Mouse (Mus musculus) thymus, postnatal 4 days (tissue): ENCODE data around the gene 1700029P11Rik.
A peak's percentile ranks its signal among the peaks of the same experiment; 100 is the strongest.

Source experiments
- DNase-seq: peaks from one replicate; pipeline ENCODE4 v3.0.0; 2021

Gene 1700029P11Rik

DNA sequence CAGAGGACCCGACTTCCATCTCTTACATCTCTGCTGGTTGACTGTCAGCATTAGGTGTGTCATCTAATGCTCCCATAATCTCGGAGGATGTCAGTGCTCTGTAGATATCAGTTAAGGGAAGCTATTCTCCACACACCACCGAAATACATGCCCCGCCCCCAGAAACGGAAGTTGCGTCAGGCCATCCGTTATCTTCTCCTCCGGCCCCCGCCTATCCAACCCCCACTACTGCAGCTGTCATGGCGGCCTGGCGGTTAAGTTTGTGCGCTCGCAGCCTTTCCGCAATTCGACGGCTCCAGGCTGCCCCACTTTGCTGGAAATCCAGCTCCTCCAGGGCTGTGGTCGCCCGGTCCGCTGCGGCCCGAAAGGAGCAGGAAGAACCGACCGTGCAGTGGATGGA is at the start of gene 1700029P11Rik:
Gene 1700029P11Rik, plus strand, starts transcription at position 220 of the 400 bp plus-strand sequence.
- no peak for DNase-seq

DNA sequence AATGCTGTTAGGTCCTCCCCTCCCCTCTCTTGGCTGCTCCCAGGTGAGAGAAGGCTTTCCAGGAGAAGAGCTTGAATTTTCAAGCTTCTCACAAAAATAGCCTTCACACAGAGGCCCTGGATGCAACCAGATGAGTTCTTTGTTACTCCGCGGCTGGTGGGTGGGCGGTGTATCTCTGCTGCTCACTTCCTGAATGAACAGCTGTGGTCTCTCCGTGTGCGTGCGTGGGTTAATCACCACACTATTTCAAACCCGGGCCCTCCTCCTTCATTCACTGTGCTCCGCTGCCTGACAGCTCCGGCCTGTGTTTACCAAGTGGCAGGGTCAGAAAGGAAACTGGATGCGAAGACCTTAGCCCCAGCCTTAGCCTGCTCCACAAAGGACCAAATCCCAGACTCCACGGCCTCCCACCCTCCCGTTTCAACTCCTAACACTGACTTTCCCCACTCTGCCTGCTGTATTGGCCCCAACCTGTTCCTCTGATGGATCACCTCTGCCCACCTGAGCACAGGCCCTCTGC is 47.3 kb upstream of the 1700029P11Rik start:
- peak; percentile 69 for DNase-seq

DNA sequence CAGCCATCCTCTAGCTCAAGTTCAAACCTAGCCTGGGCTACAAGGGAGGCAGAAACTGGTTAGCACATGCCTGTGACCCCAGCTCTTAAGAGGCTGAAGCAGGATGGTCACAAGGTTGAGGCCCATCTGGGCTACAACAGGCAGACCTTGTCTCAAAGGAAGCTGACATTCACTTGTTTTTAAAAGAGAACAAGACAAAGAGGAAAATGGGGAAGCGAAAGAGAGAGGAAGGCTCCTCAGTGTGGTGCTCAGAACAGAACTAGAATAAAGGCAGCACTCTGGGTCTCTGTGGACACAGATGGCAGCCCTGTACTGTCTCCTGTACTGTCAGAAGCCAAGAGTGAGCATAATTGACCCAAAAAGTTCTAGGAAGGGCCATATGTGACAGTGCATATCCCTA is 46.4 kb upstream of the 1700029P11Rik start:
- no peak for DNase-seq

DNA sequence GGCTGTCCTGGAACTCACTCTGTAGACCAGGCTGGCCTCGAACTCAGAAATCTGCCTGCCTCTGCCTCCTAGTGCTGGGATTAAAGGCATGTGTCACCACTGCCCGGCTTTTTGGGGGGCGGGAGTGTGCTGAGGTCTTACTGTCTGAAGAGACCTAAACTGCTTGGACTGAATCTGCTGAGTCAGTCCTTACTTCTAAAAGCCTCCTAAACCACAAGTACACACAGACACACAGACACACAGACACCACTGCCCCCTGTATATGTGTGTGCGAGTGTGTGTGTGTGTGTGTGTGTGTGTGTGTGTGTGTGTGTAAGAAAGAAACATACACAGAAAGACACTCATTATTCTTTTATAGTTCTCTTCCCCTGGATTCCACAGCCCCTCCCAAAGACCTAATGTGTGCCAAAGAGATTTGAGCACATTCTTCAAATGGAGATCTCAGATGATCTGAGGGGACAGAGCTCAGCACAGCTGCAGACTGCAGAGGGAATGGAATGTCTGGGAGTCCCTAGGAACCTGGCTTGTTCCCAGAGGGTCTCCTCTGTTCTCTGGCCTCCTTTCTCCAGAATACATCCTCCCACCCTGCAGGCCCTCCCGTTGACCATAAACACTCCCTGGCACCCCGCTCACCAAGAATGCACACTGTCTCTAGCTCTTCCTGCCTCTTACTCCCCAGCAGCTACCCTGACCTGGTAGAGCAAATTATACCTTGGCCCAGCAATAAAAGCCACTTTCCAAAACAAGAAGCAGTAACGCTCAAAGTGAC is 44.3 kb upstream of the 1700029P11Rik start:
- DNase-seq = no peak

DNA sequence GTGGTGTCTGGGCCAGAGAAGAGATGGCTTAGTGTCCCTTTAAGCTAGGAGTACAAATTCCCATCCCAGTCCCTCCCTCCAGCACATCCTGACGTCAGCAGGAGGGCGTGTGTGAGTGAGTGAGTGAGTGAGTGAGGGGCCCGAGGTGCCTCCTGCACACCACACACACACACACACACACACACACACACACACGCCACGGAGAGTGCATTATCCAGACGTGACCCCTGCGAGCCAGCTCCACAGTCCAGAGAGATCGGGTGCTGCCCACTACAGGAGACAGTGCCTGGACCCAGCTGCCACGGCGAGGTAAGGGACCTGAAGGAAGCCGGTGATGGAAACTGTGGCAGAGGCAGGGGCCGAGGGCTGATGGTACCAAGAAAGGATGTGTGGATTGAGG is 43.7 kb upstream of the 1700029P11Rik start, which contains the start of gene Csdc2:
Gene Csdc2, plus strand, starts transcription at position 81 of the 400 bp plus-strand sequence.
- no peak for DNase-seq

DNA sequence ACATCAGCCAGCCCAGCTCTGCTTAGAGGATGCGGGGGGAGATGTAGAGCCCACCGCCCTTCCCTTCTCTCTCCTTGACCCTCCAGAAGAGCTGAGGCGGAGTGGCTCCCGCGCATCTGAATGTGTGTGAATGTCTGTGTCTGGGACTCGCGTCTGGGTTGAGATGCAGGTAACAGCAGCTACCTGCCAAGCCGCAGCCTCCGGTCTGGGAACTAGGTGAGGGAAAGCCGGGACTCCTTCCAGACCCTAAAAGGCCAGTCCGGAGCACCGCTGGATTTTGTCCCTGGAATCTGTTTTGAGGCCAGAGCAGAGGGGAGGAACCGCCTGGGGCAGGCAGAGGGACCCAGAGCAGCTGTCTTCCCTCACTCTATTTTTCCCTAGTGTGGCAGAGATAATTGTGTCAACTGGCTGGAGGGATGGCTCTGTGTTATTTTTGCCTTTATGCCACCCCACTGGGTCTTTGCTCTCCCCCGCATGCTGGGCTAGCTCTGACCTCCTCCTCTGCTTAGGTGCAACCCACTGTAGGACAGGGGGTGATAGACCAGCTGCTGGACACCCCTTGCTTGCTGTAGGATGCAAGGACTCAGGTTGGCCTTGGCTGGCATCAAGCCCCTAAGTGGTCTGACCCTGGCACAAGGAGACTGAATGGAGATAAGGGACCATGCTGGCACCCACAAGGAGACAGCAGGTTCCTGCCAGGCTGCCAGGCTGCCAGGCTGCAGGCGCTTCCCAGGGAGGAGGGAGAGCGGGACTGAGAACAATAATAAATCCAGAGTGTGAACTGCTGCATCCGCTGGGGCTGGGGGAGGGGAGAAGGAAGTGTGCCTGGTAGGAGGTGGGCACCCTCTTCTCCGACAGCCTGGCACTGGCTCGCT is 43.0 kb upstream of the 1700029P11Rik start:
- peak; percentile 45 for DNase-seq

DNA sequence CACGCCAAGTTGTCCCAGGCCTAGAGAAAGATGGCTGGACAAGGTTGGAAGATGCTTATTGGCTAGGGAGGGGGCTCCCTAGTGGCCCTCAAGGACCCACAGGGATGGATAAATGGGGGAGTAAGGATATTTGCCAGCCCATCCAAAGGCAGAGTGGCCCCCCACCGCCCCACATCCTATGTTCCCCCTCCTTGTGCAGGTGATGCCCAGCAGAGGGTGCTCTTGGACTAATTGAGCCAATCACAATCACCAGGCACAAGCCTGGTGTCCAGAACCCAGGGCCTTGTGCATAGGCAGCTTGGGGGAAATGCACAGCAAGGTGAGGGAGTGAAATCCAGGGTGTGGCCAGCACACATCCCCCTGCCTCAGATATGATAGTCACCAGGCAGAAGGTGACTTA is 42.1 kb upstream of the 1700029P11Rik start:
- DNase-seq = peak; percentile 69

DNA sequence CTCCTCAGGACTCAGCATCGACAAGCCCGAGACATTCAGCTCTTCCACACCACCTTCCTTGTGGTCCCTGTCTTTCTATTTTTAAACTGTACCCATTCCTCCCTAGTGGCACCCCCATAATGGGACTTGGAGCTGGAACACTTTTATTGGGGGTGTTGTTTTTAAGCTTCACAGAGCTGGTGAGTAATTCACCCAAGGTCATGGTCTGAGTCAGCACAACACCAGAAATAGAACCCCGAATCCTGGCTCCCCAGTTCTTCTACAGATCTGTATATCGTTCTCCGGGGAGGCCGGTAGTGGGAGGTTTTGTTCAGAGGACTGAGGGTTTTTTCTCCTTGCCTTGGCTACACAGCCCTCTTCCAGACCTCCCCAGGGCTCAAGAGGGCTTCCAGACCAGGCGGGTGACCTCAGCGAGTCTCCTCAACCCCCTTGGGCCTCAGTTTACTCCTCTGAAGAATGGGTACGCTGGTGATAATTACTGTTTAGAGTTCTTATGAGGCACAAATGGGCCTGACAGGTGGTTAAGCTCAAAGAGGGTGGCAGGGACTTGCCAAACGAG is 41.1 kb upstream of the 1700029P11Rik start:
- no peak for DNase-seq

DNA sequence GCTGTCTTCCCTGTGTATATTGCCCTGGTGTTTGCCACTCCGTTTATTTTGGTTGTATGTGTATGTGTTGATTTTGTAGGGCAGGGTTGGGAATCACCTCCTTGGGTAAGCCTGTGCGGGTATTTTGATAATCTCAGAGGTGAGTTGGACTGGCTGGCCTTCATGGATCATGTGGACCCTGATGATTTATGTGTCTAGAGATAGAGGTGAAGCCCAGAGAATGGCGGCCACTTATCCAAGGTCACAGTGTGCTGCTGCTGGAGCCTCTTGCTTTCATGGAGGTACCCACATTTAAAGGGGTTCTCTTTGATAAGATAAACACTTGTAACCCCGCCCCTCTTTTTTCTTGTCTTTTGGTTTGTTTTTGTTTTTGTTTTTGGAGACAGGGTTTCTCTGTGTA is 40.6 kb upstream of the 1700029P11Rik start:
- DNase-seq = no peak

DNA sequence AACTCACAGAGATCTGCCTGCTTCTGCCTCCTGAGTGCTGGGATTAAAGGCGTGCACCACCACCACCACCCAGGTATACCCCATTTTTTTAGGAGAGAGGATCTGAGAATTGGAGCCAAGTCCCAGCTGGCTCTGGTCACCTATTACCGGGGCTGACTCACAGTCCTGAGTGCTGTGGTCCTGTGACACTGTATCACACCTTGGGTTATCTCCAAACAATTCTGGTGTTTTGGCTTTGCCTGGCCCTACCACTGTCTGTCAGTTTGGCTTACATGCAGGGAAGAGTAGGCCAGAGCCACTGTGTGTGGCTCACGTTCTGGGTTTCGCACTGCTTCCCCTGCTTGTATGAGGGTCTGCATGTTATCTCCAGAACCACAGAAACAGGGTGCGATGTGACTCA is 40.1 kb upstream of the 1700029P11Rik start:
- DNase-seq = no peak

DNA sequence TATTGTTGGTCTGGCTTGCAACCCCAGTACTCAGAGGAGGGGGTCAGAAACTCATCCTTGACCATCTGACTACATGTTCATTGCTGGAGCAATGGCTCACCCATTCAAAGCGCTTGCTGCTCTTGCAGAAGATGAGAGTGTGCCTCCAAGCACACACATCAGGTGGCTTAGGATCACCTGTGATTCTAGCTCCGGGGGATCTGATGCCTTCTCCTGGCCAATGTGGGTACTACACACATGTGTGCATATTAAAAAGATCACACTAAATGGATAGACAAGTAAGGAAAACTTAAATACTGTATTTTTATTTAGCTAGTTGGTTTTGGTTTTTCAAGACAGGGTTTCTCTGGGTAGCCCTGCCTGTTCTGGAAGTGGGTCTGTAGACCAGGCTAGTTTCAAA is 39.3 kb upstream of the 1700029P11Rik start:
- DNase-seq = peak; percentile 38

DNA sequence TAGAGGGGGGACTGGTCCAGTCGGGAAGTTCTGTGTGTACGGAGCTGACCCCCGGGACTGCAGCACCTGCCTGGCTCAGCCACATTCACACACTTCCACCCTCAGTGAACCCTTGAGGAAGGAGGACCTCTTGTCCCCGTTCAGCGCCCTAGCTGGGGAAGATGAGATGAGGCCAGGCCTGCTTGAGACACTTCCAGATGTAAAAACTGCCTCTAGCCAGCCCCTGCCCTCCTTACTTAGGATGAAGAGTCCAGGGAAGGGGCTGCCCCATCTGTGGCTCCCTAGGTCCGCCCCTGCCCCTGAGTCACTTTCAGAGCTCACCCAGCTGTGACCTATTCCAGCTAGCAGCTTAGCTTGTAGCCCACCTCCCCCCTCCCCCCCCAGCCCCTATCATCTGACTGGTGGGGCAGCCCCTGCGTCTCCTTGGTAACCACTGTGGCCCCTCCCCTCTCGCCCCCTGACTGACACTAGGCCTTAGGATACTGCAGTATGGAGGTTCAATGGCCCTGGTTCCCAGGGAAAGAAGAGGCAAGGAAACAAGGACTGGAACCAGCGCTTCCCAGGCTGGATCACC is 37.1 kb upstream of the 1700029P11Rik start:
- DNase-seq = no peak

DNA sequence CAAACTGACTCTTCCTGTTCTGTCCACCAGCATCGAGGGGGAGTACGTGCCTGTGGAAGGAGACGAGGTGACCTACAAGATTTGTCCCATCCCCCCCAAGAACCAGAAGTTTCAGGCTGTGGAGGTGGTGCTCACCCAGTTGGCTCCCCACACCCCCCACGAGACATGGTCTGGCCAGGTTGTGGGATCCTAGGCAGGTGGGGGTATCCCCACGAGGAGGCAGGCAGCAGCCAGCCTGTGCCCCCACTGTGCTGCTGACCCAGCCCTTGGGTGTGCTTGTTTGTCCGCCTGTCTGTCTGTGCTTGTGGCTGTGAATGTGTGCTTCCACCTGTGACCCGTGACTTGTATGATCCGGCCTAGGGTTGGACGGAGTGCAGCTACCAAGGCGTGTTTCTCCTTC is 31.3 kb upstream of the 1700029P11Rik start:
- no peak for DNase-seq

DNA sequence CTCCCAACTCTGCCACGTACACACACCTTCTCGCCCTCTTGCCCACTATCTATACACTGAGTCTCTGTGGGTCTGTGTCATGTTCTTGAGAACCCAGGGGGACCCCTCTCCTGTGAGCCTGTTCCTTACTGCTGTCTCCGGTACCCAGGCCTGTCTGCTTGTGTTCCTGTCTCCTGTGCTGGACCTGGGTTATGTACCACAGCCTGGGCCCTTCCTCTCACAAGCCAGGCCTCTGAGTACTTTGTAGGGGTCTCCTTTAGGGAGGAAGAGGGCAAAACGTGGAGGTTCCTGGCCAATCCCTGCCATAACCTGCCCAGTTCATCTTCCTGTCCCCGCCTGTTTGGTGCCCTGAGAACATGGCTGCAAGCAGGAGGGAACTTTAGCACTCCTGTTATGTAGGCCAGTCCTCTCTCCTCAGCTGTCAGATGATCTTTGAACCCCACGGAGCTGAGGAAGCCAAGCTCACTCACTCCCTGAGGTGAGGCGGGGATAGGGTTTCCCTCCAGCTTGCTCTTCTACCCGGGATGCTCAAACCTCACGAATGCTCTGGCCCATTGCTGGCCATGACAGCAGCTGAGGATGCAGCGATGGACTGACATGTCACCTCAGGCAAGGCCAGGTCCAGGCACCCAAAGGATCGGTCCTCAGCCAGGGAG is 30.7 kb upstream of the 1700029P11Rik start:
- DNase-seq = no peak

DNA sequence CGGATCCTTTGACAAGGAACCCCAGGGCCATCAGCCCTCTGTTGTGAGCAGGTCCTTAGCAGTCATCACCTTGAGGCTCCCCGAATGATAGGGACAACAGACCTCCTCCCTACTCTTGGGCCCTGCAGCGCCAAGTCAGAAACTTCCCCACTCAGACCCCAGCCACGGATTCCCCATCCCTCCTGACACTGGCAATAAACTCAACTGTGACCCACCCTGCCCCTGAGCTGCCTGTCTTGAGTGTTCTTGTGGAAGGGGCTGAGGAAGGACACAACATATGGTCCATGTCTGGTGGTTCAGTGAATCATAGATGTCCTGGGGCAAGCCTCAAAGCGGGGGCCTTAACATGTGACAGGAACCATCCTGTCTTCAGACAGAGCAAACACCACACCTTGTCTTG is 29.6 kb upstream of the 1700029P11Rik start:
- DNase-seq = no peak

DNA sequence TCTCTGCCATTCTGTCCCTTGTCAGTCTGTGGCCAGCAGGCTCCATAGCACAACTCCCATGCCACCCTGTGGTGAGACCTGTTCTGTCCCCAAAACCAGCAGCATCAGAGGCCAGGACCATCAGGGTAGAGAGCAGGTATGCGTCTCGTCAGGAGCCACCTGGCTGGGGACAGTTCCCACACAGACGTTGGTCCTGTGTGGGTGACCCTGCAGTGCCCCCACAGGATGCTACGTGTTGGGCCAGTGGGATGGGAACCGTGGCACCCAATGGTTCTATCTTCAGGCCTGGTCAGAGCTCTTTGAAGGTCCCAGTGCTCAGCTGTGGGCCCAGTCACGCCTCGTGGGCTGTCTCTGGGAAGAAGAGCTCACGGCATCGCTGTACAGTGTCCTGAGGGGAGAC is 29.2 kb upstream of the 1700029P11Rik start:
- no peak for DNase-seq

DNA sequence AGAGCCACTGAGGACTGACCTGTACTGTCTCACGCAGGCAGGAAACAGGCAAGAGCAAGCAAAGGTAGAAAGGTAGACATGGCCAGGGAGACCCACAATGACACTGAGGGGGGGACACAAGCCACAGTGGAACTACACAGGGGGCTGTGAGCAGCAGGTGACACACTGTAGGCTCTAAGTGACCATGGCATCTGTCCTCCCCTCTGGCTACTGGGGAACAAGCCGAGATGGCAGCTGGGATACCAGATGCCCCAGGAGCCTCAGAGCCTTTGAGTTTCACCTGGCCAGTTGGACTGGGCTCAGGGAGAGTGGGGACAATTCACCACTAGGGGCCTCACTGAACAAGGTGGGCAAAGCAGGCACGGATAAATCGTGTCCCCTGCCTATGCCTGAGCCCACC is 28.0 kb upstream of the 1700029P11Rik start:
- no peak for DNase-seq

DNA sequence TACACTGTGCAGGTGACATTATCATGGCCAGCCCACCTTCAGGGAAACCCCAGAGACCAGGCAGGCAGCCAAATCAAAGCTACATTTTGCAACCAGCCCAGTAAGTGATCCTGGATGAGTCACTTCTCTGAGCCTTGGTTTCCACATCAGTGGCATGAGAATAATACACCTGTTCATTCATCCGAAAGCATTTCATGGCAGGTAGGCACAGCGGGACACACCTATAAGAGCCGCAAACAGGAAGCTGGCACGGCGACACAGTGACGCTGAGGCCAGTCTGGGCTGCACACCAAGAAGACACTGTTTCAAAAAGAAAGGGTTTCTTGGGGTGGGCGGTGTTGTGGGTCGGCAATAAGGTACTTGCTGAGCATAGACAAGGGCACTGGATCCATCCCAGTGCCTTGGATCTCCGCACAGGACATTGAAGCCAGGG is 26.2 kb upstream of the 1700029P11Rik start:
- no peak for DNase-seq

DNA sequence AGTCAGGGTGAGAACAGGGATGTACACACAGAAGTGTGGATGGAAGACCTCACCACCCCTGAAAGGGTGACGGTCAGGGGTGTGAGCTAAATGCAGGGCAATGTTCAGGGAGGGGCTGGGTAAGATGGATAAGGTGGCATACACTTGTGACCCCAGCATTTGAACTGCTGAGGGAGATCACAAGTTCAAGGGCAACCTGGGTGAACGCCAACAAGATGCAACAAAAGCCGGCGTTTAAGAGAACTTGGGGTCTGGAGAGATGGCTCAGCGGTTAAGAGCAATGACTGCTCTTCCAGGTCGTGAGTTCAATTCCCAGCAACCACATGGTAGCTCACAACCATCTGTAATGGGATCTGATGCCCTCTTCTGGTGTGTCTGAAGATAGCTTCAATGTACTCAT is 25.6 kb upstream of the 1700029P11Rik start:
- DNase-seq = no peak

DNA sequence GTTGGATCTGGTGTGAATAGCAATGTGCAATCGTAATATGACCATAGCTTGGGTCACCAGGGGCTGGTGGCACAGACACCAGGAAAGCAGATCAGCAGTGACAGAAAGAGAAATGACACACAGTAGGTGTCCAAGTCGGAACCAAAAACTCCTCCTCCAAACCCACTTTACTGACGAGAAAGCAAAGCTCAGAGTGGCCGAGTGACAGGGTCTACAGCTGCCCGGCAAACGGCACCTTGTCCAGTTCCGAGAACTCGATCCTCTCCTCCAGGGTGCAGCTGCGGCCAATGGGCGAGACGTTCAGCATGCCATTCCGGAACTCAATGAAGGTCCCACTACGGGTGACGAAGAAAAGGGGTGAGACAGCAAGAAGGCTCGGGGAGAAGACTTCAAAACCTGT is 24.9 kb upstream of the 1700029P11Rik start:
- DNase-seq = no peak

DNA sequence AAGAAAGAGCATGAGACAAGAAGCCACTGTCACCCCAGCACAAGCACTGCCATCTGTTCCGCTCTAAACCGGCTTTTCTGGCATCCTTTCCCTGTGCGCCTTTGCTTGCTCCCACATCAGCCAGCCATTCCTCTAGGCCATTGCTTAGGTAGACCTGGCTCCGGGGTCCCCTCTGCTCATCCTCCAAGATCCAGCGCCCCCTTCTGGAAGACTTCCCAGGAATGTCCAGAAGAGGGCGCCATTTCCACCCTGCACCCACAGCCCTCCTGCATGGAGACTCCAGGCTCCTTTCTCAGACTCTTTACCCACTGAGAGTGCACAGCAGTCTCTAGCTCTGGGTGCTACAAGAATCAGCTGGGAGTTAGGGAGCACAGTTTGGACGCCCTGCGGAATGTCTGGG is 23.9 kb upstream of the 1700029P11Rik start:
- DNase-seq = peak; percentile 83

DNA sequence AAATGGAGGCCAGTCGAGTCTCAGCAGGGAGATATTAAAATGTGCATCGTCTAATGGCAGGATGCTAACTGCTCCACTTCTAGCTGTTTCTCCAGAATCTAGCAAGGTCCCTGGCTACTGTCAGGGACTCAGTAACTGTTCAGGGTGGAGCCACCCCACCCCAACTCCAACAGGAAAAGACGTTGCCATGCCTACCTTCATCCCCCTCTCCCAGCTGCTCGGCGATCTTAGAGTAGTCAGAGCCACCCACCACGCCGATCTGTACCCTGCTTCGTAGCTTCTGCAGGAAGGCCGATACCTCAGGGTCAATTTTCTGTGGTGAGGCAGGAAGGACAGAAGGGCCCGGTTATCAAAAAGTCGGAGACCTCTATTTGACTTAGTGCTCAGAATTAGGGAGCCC is 22.7 kb upstream of the 1700029P11Rik start:
- no peak for DNase-seq

DNA sequence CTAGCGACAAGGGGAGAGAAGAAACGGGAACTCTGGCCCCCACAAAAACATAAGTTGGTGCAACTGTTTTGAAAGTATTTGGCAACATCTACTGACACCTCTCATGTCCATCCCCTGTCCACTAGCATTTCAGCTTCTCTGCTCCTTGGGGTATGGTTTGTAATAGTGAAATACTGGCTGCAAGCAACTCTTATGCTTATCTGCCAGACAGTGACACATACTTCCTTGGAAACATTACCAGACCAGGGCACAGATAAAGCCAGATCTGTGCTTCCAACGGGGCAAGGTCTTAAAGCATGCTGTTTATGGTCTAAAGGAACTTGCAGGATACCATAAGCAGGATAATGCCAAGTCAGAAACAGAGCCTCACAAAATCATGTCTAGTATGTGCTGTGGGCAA is 21.4 kb upstream of the 1700029P11Rik start:
- DNase-seq = no peak
